Mouse (Mus musculus): ENCODE measurements around the gene Heatr5a. TPM values are rescaled to one million over a fixed set of nuclear protein-coding genes. Genes with fewer than 3 reads are reported as not detected.

Gene Heatr5a
- polyA plus RNA-seq, 1 experiment from 2014 or later: 7.1 TPM

- no peak overlapping the region for H3K9ac ChIP-seq (ENCODE audit: low read depth, low read length)
- H3K9me3 ChIP-seq (replicated peaks; ENCODE audit: control insufficient read depth, low read length, poor library complexity, severe bottlenecking): no peaks in the 10 kb centered on the region
- H3K36me3 ChIP-seq (ENCODE audit: control insufficient read depth, insufficient read depth, low read length): peaks cover 21% of the 10 kb centered on the region
- ATAC-seq: no peak
- H3K27ac ChIP-seq (ENCODE audit: low read length): no peak overlapping the region
- 88% methylated on average over 9 of the region's 9 CpGs for WGBS
- no peak overlapping the region for H3K4me3 ChIP-seq (ENCODE audit: low read depth, low read length)
- no peaks in the 10 kb centered on the region for H3K27me3 ChIP-seq (ENCODE audit: control insufficient read depth, insufficient read depth, low read depth, low read length)
- no peak overlapping the region for H3K4me2 ChIP-seq (ENCODE audit: low read length)
- no peaks in the 10 kb centered on the region for H3K4me1 ChIP-seq (ENCODE audit: control insufficient read depth, insufficient read depth, low read length)
Measured at GRCm38 (mm10) chr12:51883297-51883805, 87.8 kb downstream of the Heatr5a start.

- Histone ChIP-seq H3K36me3 (ENCODE audit: control insufficient read depth, insufficient read depth, low read length) (peaks cover 21% of the 10 kb centered on the region), H3K9me3 (replicated peaks; ENCODE audit: control insufficient read depth, low read length, poor library complexity, severe bottlenecking) (no peaks in the 10 kb centered on the region), H3K27me3 (ENCODE audit: control insufficient read depth, insufficient read depth, low read depth, low read length) (no peaks in the 10 kb centered on the region), H3K9ac (ENCODE audit: low read depth, low read length) (no peak overlapping the region), H3K4me3 (ENCODE audit: low read depth, low read length) (no peak overlapping the region), H3K4me2 (ENCODE audit: low read length) (no peak overlapping the region), H3K4me1 (ENCODE audit: control insufficient read depth, insufficient read depth, low read length) (no peaks in the 10 kb centered on the region), H3K27ac (ENCODE audit: low read length) (no peak overlapping the region)
- 84% methylated on average over 6 of the region's 6 CpGs for WGBS
- ATAC-seq: no peak
Measured at GRCm38 (mm10) chr12:51882606-51883296, 88.4 kb downstream of the Heatr5a start.

- 94% methylated on average over 2 of the region's 2 CpGs for WGBS
- H3K9me3 ChIP-seq (replicated peaks; ENCODE audit: control insufficient read depth, low read length, poor library complexity, severe bottlenecking): no peaks in the 10 kb centered on the region
Measured at GRCm38 (mm10) chr12:51881775-51882174, 89.3 kb downstream of the Heatr5a start.

GRCm38 (mm10) chr12:51871446-51872144 lies 99.5 kb downstream of the Heatr5a start:
- Histone ChIP-seq H3K36me3 (ENCODE audit: control insufficient read depth, insufficient read depth, low read length) (no peaks in the 10 kb centered on the region), H3K9me3 (replicated peaks; ENCODE audit: control insufficient read depth, low read length, poor library complexity, severe bottlenecking) (no peaks in the 10 kb centered on the region), H3K27ac (ENCODE audit: low read length) (no peak overlapping the region), H3K27me3 (ENCODE audit: control insufficient read depth, insufficient read depth, low read depth, low read length) (no peaks in the 10 kb centered on the region), H3K4me2 (ENCODE audit: low read length) (no peak overlapping the region), H3K9ac (ENCODE audit: low read depth, low read length) (no peak overlapping the region), H3K4me1 (ENCODE audit: control insufficient read depth, insufficient read depth, low read length) (no peaks in the 10 kb centered on the region), H3K4me3 (ENCODE audit: low read depth, low read length) (no peak overlapping the region)
- WGBS: 76% methylated on average over 11 of the region's 11 CpGs
- ATAC-seq: no peak

More at GRCm38 (mm10) chr12:51881775-51882174, 89.3 kb downstream of the Heatr5a start:
- no peaks in the 10 kb centered on the region for H3K4me1 ChIP-seq (ENCODE audit: control insufficient read depth, insufficient read depth, low read length)
- no peak overlapping the region for H3K4me2 ChIP-seq (ENCODE audit: low read length)
- H3K27ac ChIP-seq (ENCODE audit: low read length): no peak overlapping the region
- no peak overlapping the region for H3K4me3 ChIP-seq (ENCODE audit: low read depth, low read length)
- peaks cover 18% of the 10 kb centered on the region for H3K36me3 ChIP-seq (ENCODE audit: control insufficient read depth, insufficient read depth, low read length)
- H3K27me3 ChIP-seq (ENCODE audit: control insufficient read depth, insufficient read depth, low read depth, low read length): no peaks in the 10 kb centered on the region
- H3K9ac ChIP-seq (ENCODE audit: low read depth, low read length): no peak overlapping the region
- ATAC-seq: no peak

GRCm38 (mm10) chr12:51869511-51869910 lies 101.6 kb downstream of the Heatr5a start:
- no peak overlapping the region for H3K4me3 ChIP-seq (ENCODE audit: low read depth, low read length)
- H3K9me3 ChIP-seq (replicated peaks; ENCODE audit: control insufficient read depth, low read length, poor library complexity, severe bottlenecking): no peaks in the 10 kb centered on the region
- H3K4me1 ChIP-seq (ENCODE audit: control insufficient read depth, insufficient read depth, low read length): peaks cover 9% of the 10 kb centered on the region
- no peak overlapping the region for H3K4me2 ChIP-seq (ENCODE audit: low read length)
- no peaks in the 10 kb centered on the region for H3K36me3 ChIP-seq (ENCODE audit: control insufficient read depth, insufficient read depth, low read length)
- no peak for ATAC-seq
- 85% methylated on average over 3 of the region's 3 CpGs for WGBS
- no peaks in the 10 kb centered on the region for H3K27me3 ChIP-seq (ENCODE audit: control insufficient read depth, insufficient read depth, low read depth, low read length)
- H3K27ac ChIP-seq (ENCODE audit: low read length): no peak overlapping the region
- H3K9ac ChIP-seq (ENCODE audit: low read depth, low read length): no peak overlapping the region

GRCm38 (mm10) chr12:51867076-51867475 lies 104.0 kb downstream of the Heatr5a start:
- 77% methylated on average over 8 of the region's 8 CpGs for WGBS
- Histone ChIP-seq H3K9me3 (replicated peaks; ENCODE audit: control insufficient read depth, low read length, poor library complexity, severe bottlenecking) (no peaks in the 10 kb centered on the region), H3K27me3 (ENCODE audit: control insufficient read depth, insufficient read depth, low read depth, low read length) (no peaks in the 10 kb centered on the region), H3K4me2 (ENCODE audit: low read length) (no peak overlapping the region), H3K36me3 (ENCODE audit: control insufficient read depth, insufficient read depth, low read length) (no peaks in the 10 kb centered on the region), H3K4me1 (ENCODE audit: control insufficient read depth, insufficient read depth, low read length) (peaks cover 9% of the 10 kb centered on the region), H3K4me3 (ENCODE audit: low read depth, low read length) (no peak overlapping the region), H3K9ac (ENCODE audit: low read depth, low read length) (no peak overlapping the region), H3K27ac (ENCODE audit: low read length) (no peak overlapping the region)
- ATAC-seq: no peak

- Histone ChIP-seq H3K27me3 (ENCODE audit: control insufficient read depth, insufficient read depth, low read depth, low read length) (no peaks in the 10 kb centered on the region), H3K36me3 (ENCODE audit: control insufficient read depth, insufficient read depth, low read length) (no peaks in the 10 kb centered on the region), H3K9me3 (replicated peaks; ENCODE audit: control insufficient read depth, low read length, poor library complexity, severe bottlenecking) (no peaks in the 10 kb centered on the region), H3K9ac (ENCODE audit: low read depth, low read length) (no peak overlapping the region), H3K4me2 (ENCODE audit: low read length) (no peak overlapping the region), H3K27ac (ENCODE audit: low read length) (peak overlapping the region; percentile 62), H3K4me3 (ENCODE audit: low read depth, low read length) (no peak overlapping the region), H3K4me1 (ENCODE audit: control insufficient read depth, insufficient read depth, low read length) (peaks cover 9% of the 10 kb centered on the region)
- WGBS: 54% methylated on average over 13 of the region's 13 CpGs
- ATAC-seq: peak; percentile 59; the same call in 1 of the 2 replicates
Measured at GRCm38 (mm10) chr12:51866226-51866910, 104.8 kb downstream of the Heatr5a start.

- no peaks in the 10 kb centered on the region for H3K9me3 ChIP-seq (replicated peaks; ENCODE audit: control insufficient read depth, low read length, poor library complexity, severe bottlenecking)
- ATAC-seq: peak; percentile 94
- H3K4me1 ChIP-seq (ENCODE audit: control insufficient read depth, insufficient read depth, low read length): peaks cover 9% of the 10 kb centered on the region
- H3K27ac ChIP-seq (ENCODE audit: low read length): peak overlapping the region; percentile 62
- H3K9ac ChIP-seq (ENCODE audit: low read depth, low read length): no peak overlapping the region; the same call in 1 of the 2 replicates
- no peak overlapping the region for H3K4me3 ChIP-seq (ENCODE audit: low read depth, low read length)
- no peaks in the 10 kb centered on the region for H3K27me3 ChIP-seq (ENCODE audit: control insufficient read depth, insufficient read depth, low read depth, low read length)
- WGBS: 9% methylated on average over 4 of the region's 4 CpGs
- H3K36me3 ChIP-seq (ENCODE audit: control insufficient read depth, insufficient read depth, low read length): no peaks in the 10 kb centered on the region
- H3K4me2 ChIP-seq (ENCODE audit: low read length): no peak overlapping the region
Measured at GRCm38 (mm10) chr12:51865790-51866179, 105.3 kb downstream of the Heatr5a start.

All from midbrain, embryonic 16.5 days (tissue).